ENCODE assay signal across 13 mouse cellular contexts in the genomic region with DNA sequence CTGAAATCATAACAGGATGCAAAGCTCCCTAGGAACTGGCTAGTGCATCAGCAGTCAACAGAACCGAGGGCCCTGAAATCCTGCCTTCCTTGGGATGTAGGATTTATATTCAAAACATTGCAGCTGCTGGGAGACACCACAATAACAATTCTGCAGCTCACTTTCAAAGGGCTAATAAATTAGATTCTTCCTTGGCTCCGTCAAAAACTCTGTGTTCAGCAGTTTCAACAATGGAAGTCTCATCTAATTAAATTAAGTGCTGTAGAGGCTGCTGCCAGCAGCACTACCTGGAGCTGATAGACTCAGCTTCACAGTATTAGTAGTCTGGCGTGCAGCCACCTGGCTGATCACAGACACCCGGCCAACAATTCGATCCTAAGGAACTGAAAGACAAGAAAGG.
DNase-seq lines count a peak whose midpoint lies in the region; ATAC-seq and TF ChIP-seq lines count a peak whose summit lies in the region.
"Had no signal": no experiment of that assay in that cellular context is flagged by ENCODE, and none has a peak within 500 bp of the region (broad histone marks: within the 10 kb centered on the region; RNA-seq: fewer than 3 reads in every experiment).

No protein-coding gene starts in this region.

- TF ChIP-seq CTCF in kidney, adult 2 months (conservative IDR thresholded peaks at IDR 0.05; ENCODE audit: insufficient read depth, insufficient read length, low read depth, low read length), result no peak
- no peak for TF ChIP-seq CTCF in forebrain, postnatal 0 days (IDR thresholded peaks at IDR 0.05; ENCODE audit: low read depth)

- no peaks in the 10 kb centered on the region for H3K36me3 ChIP-seq in kidney, adult 2 months (ENCODE audit: control insufficient read depth, insufficient read depth, low read length)
- H3K36me3 ChIP-seq in forebrain, postnatal 0 days (ENCODE audit: insufficient read depth), result no peaks in the 10 kb centered on the region
- H3K36me3 ChIP-seq: liver, embryonic 13.5 days had no signal

- peak overlapping the region; percentile 2; the same call in 1 of the 2 replicates for H3K4me2 ChIP-seq in forebrain, postnatal 0 days (ENCODE audit: low read depth)
- H3K4me2 ChIP-seq: liver, embryonic 13.5 days had no signal

- H3K4me3 ChIP-seq in kidney, adult 2 months (ENCODE audit: insufficient read depth, low read depth, low read length), result no peak overlapping the region
- H3K4me3 ChIP-seq in forebrain, postnatal 0 days (ENCODE audit: low read depth, low read length), result no peak overlapping the region
- H3K4me3 ChIP-seq: liver, embryonic 13.5 days; megakaryocyte, embryonic 14.5 days had no signal

- no peaks in the 10 kb centered on the region for H3K9me3 ChIP-seq in forebrain, postnatal 0 days (ENCODE audit: low read length)
- H3K9me3 ChIP-seq: liver, embryonic 13.5 days; megakaryocyte, embryonic 14.5 days had no signal

- no peak overlapping the region for H3K27ac ChIP-seq in kidney, adult 2 months (ENCODE audit: insufficient read depth, low read depth, low read length)
- H3K27ac ChIP-seq in forebrain, postnatal 0 days (ENCODE audit: low read depth, low read length), result peak overlapping the region; percentile 15; the same call in 1 of the 2 replicates
- H3K27ac ChIP-seq: liver, embryonic 13.5 days had no signal

- 9% methylated on average over 5 of the region's 5 CpGs for WGBS in kidney, adult 2 months
- 3% methylated on average over 5 of the region's 5 CpGs for WGBS in forebrain, postnatal 0 days

- H3K27me3 ChIP-seq in kidney, adult 2 months (replicated peaks; ENCODE audit: control insufficient read depth, insufficient read depth, low read length), result no peaks in the 10 kb centered on the region
- no peaks in the 10 kb centered on the region for H3K27me3 ChIP-seq in forebrain, postnatal 0 days (ENCODE audit: insufficient read depth, low read length)
- H3K27me3 ChIP-seq: liver, embryonic 13.5 days; megakaryocyte, embryonic 14.5 days had no signal

- peak; percentile 47; the same call in 1 of the 2 replicates for ATAC-seq in forebrain, postnatal 0 days

- H3K4me1 ChIP-seq in kidney, adult 2 months (ENCODE audit: control insufficient read depth, insufficient read depth, low read length), result no peaks in the 10 kb centered on the region
- H3K4me1 ChIP-seq in forebrain, postnatal 0 days (ENCODE audit: insufficient read depth), result no peaks in the 10 kb centered on the region
- H3K4me1 ChIP-seq: liver, embryonic 13.5 days; megakaryocyte, embryonic 14.5 days had no signal

- TF ChIP-seq POLR2A in kidney, adult 2 months (IDR thresholded peaks at IDR 0.05; ENCODE audit: low read depth, low read length), result no peak

- no peak overlapping the region for H3K9ac ChIP-seq in forebrain, postnatal 0 days
- H3K9ac ChIP-seq: liver, embryonic 13.5 days had no signal

- peak; percentile 47 to 52 for DNase-seq in cerebellum, postnatal 14 days
- no peak for DNase-seq in cerebellum, postnatal 36 days
- DNase-seq in kidney, postnatal 4 days, result peak; percentile 13 to 22
- no peak for DNase-seq in kidney, adult 2 months
- DNase-seq in brain, adult 2 months (ENCODE audit: low read depth, low spot score), result peak; percentile 35
- peak; percentile 52 for DNase-seq in forebrain, postnatal 0 days
- DNase-seq in thymus, postnatal 14 days, result no peak
- no peak for DNase-seq in gastrocnemius, postnatal 36 days
- DNase-seq: cerebellum, adult 11-12 months; heart, postnatal 10 days; layer of hippocampus, postnatal 36 days; liver, embryonic 13.5 days had no signal

- intact Hi-C loops in gastrocnemius, postnatal 36 days (cut with DNase I), result no loop called here

Comparison
In these comparisons a context has a peak if more than half of its experiments do, and no peak if none do; other contexts are left out.
1. DNase-seq: peak in cerebellum, postnatal 14 days (2 of 2), kidney, postnatal 4 days (2 of 2), brain, adult 2 months (single experiment) and forebrain, postnatal 0 days (single experiment); none in cerebellum, postnatal 36 days (0 of 2), kidney, adult 2 months (single experiment), thymus, postnatal 14 days (single experiment) and gastrocnemius, postnatal 36 days (0 of 2).